Mouse (Mus musculus) kidney, embryonic 16.5 days (tissue): ENCODE measurements around the gene Mast3. TPM values are rescaled to one million over a fixed set of nuclear protein-coding genes. Genes with fewer than 3 reads are reported as not detected.

Experiments used
- ATAC-seq: fragments of 200-750 bp; cut with Nextera tagmentation; 2 replicates; pipeline ENCODE4 v1.8.0; 2017; ENCODE audit warnings: moderate TSS enrichment; ENCODE audit not compliant: low FRiP score, low TSS enrichment
- H3K27ac ChIP-seq: fragments of 300-500 bp; sonication (generic); 2 replicates; pipeline ENCODE4 v1.5.1; 2014; ENCODE audit warnings: low read length
- H3K27me3 ChIP-seq: fragments of 300-500 bp; sonication (generic); 2 replicates; pipeline ENCODE4 v1.6.1; 2014; ENCODE audit warnings: low read length, control low read depth, mixed read lengths; ENCODE audit not compliant: insufficient read depth
- H3K36me3 ChIP-seq: fragments of 300-500 bp; sonication (generic); 2 replicates; pipeline ENCODE4 v1.6.1; 2014; ENCODE audit warnings: low read length, control low read depth, mixed read lengths; ENCODE audit not compliant: insufficient read depth
- H3K4me1 ChIP-seq: fragments of 300-500 bp; sonication (generic); 2 replicates; pipeline ENCODE4 v1.6.1; 2014; ENCODE audit warnings: low read length, control low read depth, mixed read lengths; ENCODE audit not compliant: insufficient read depth
- H3K4me2 ChIP-seq: fragments of 300-500 bp; sonication (generic); replicated peaks from 2 replicates; pipeline ENCODE4 v1.6.1; 2014; ENCODE audit warnings: low read depth, low read length
- H3K4me3 ChIP-seq: fragments of 300-500 bp; sonication (generic); 2 replicates; pipeline ENCODE4 v1.5.1; 2014; ENCODE audit warnings: mild to moderate bottlenecking, low read length
- H3K9ac ChIP-seq: fragments of 300-500 bp; sonication (generic); replicated peaks from 2 replicates; pipeline ENCODE4 v1.6.1; 2014; ENCODE audit warnings: low read length
- H3K9me3 ChIP-seq: fragments of 300-500 bp; sonication (generic); 2 replicates; pipeline ENCODE4 v1.6.1; 2016; ENCODE audit warnings: low read length, control low read depth
- WGBS: fragments of 180-500 bp; shearing (Covaris S2); extraction: QIAGEN DNeasy Blood & Tissue Kit; methylation state at CpG from one replicate; pipeline ENCODE4 v1.1.7; 2014; 5-methylcytosine and 5-hydroxymethylcytosine counted together
- polyA plus RNA-seq: library from polyadenylated mRNA; unstranded; fragments of >200 nt; fragmentation: Nextera tagmentation; extraction: Ambion mirVana; gene quantifications from 2 replicates; pipeline ENCODE4 v1.2.1, GENCODE M21; 2015

The Mast3 gene
- polyA plus RNA-seq, 1 experiment from 2014 or later, result 16.2 TPM

- H3K27ac ChIP-seq, result no peak overlapping the region
- no peak for ATAC-seq
- H3K36me3 ChIP-seq, result peaks cover 21% of the 10 kb centered on the region
- H3K9ac ChIP-seq, result no peak overlapping the region
- no peak overlapping the region for H3K4me3 ChIP-seq
- WGBS, result 58% methylated on average over 19 of the region's 19 CpGs
- no peak overlapping the region for H3K4me2 ChIP-seq
- H3K27me3 ChIP-seq, result no peaks in the 10 kb centered on the region
- H3K4me1 ChIP-seq, result peaks cover 40% of the 10 kb centered on the region
- no peaks in the 10 kb centered on the region for H3K9me3 ChIP-seq
Measured at GRCm38 (mm10) chr8:70758616-70759561, 46.0 kb downstream of the Mast3 start.

- no peak overlapping the region for H3K27ac ChIP-seq
- no peak overlapping the region for H3K4me2 ChIP-seq
- 82% methylated on average over 7 of the region's 7 CpGs for WGBS
- no peak overlapping the region for H3K4me3 ChIP-seq
- no peaks in the 10 kb centered on the region for H3K27me3 ChIP-seq
- no peak overlapping the region for H3K9ac ChIP-seq
- H3K36me3 ChIP-seq, result peaks cover 17% of the 10 kb centered on the region; the same call in 1 of the 2 replicates
- no peak for ATAC-seq
- no peaks in the 10 kb centered on the region for H3K9me3 ChIP-seq
- H3K4me1 ChIP-seq, result peaks cover 46% of the 10 kb centered on the region
Measured at GRCm38 (mm10) chr8:70758308-70758615, 46.6 kb downstream of the Mast3 start.

GRCm38 (mm10) chr8:70757523-70758307 lies 47.1 kb downstream of the Mast3 start:
- no peak for ATAC-seq
- H3K27me3 ChIP-seq, result no peaks in the 10 kb centered on the region

GRCm38 (mm10) chr8:70756476-70757040 lies 48.3 kb downstream of the Mast3 start:
- ATAC-seq, result no peak
- no peak overlapping the region for H3K27ac ChIP-seq
- no peak overlapping the region for H3K9ac ChIP-seq
- no peak overlapping the region for H3K4me3 ChIP-seq
- H3K4me1 ChIP-seq, result peaks cover 57% of the 10 kb centered on the region
- H3K36me3 ChIP-seq, result peaks cover 17% of the 10 kb centered on the region; the same call in 1 of the 2 replicates
- H3K27me3 ChIP-seq, result no peaks in the 10 kb centered on the region
- no peak overlapping the region for H3K4me2 ChIP-seq
- H3K9me3 ChIP-seq, result no peaks in the 10 kb centered on the region
- 92% methylated on average over 6 of the region's 6 CpGs for WGBS

More at GRCm38 (mm10) chr8:70757523-70758307, 47.1 kb downstream of the Mast3 start:
- no peak overlapping the region for H3K4me2 ChIP-seq
- no peak overlapping the region for H3K4me3 ChIP-seq
- peaks cover 51% of the 10 kb centered on the region for H3K4me1 ChIP-seq
- H3K27ac ChIP-seq, result 0 out of 2 replicates have a peak overlapping the region, but pooled peaks have one; percentile 4
- H3K9me3 ChIP-seq, result no peaks in the 10 kb centered on the region
- peaks cover 17% of the 10 kb centered on the region; the same call in 1 of the 2 replicates for H3K36me3 ChIP-seq
- 77% methylated on average over 22 of the region's 22 CpGs for WGBS
- no peak overlapping the region for H3K9ac ChIP-seq

- peaks cover 54% of the 10 kb centered on the region for H3K4me1 ChIP-seq
- WGBS, result 84% methylated on average over 24 of the region's 24 CpGs
- peak overlapping the region; percentile 98 for H3K4me2 ChIP-seq
- H3K36me3 ChIP-seq, result peaks cover 17% of the 10 kb centered on the region; the same call in 1 of the 2 replicates
- ATAC-seq, result no peak
- H3K4me3 ChIP-seq, result peak overlapping the region; percentile 72
- H3K9me3 ChIP-seq, result no peaks in the 10 kb centered on the region
- H3K27me3 ChIP-seq, result no peaks in the 10 kb centered on the region
- no peak overlapping the region for H3K27ac ChIP-seq
- H3K9ac ChIP-seq, result peak overlapping the region; percentile 76; the same call in 1 of the 2 replicates
Measured at GRCm38 (mm10) chr8:70755661-70756475, 49.0 kb downstream of the Mast3 start.

- 15% methylated on average over 49 of the region's 50 CpGs for WGBS
- Histone ChIP-seq H3K4me1 (peaks cover 50% of the 10 kb centered on the region), H3K27ac (peak overlapping the region; percentile 57), H3K9ac (peak overlapping the region; percentile 76), H3K27me3 (no peaks in the 10 kb centered on the region), H3K4me2 (peak overlapping the region; percentile 98), H3K36me3 (peaks cover 17% of the 10 kb centered on the region; the same call in 1 of the 2 replicates), H3K9me3 (no peaks in the 10 kb centered on the region), H3K4me3 (peak overlapping the region; percentile 72)
- peak; percentile 28 for ATAC-seq
Measured at GRCm38 (mm10) chr8:70754871-70755660, 49.8 kb downstream of the Mast3 start.

GRCm38 (mm10) chr8:70754043-70754870 lies 50.6 kb downstream of the Mast3 start, which contains the start of gene Rab3a:
Gene Rab3a, plus strand, starts transcription at chr8:70754679.
- 8% methylated on average over 37 of the region's 37 CpGs for WGBS
- Histone ChIP-seq H3K4me3 (peak within 1 kb of the TSS; percentile 72), H3K36me3 (peaks cover 17% of the 10 kb centered on the region; the same call in 1 of the 2 replicates), H3K9me3 (no peaks in the 10 kb centered on the region), H3K9ac (peak within 1 kb of the TSS; percentile 76), H3K4me1 (peaks cover 42% of the 10 kb centered on the region), H3K4me2 (peak within 1 kb of the TSS; percentile 98), H3K27ac (peak within 1 kb of the TSS; percentile 89), H3K27me3 (no peaks in the 10 kb centered on the region; the same call in 1 of the 2 replicates)
- ATAC-seq, result peak; percentile 98

- 4% methylated on average over 21 of the region's 21 CpGs for WGBS
- no peak for ATAC-seq
- Histone ChIP-seq H3K4me3 (peak overlapping the region; percentile 24), H3K36me3 (peaks cover 17% of the 10 kb centered on the region; the same call in 1 of the 2 replicates), H3K4me2 (peak overlapping the region; percentile 51), H3K27me3 (peaks cover 7% of the 10 kb centered on the region), H3K9me3 (no peaks in the 10 kb centered on the region), H3K9ac (peak overlapping the region; percentile 31), H3K4me1 (peaks cover 33% of the 10 kb centered on the region), H3K27ac (peak overlapping the region; percentile 89)
Measured at GRCm38 (mm10) chr8:70753151-70753550, 51.7 kb downstream of the Mast3 start.
